Mouse (Mus musculus): ENCODE data around the gene Eif3l. TPM values are rescaled to one million over a fixed set of nuclear protein-coding genes. Genes with fewer than 3 reads are reported as not detected.

Gene Eif3l
- polyA plus RNA-seq, 1 experiment from 2014 or later: 238 TPM

- Histone ChIP-seq H3K9me3 (ENCODE audit: control insufficient read depth, low read length) (no peaks in the 10 kb centered on the region), H3K9ac (ENCODE audit: low read depth, low read length) (peak overlapping the region; percentile 84), H3K4me3 (ENCODE audit: low read length) (peak overlapping the region; percentile 85), H3K4me1 (ENCODE audit: control insufficient read depth, insufficient read depth, low read length) (peaks cover 22% of the 10 kb centered on the region), H3K4me2 (ENCODE audit: low read depth, low read length) (peak overlapping the region; percentile 96), H3K36me3 (ENCODE audit: control insufficient read depth, insufficient read depth, low read length) (no peaks in the 10 kb centered on the region), H3K27me3 (replicated peaks; ENCODE audit: control insufficient read depth, insufficient read depth, low read length) (no peaks in the 10 kb centered on the region), H3K27ac (ENCODE audit: low read length) (peak overlapping the region; percentile 85)
- under 1% methylated on average over 46 of the region's 46 CpGs for WGBS
- ATAC-seq: peak; percentile 68
These were observed 34.4 kb downstream of the Eif3l start for GRCm38 (mm10) chr15:79109321-79109934.

GRCm38 (mm10) chr15:79110031-79110430, 35.1 kb downstream of the Eif3l start:
- 22% methylated on average over 9 of the region's 9 CpGs for WGBS
- H3K27ac ChIP-seq (ENCODE audit: low read length): no peak overlapping the region

DNA sequence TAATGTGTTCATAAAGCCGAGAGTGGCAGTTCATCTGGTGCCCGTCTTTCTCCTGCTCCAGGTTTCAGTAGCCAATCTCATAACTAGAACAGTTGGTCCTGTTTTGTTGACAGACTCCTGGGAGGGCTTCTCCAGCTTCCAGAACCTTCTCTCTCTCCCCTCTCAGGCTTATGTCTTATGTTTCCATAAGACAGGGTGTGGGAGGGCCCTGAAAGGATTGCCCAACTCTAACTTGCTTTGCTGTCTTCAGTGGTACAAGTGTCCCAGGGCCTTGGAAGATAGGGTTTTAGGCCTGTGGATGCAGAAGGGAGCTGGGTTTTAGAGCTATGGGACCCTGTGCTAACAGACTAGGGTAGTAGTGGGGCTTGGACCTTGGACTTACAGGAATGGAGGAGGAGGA, 35.5 kb downstream of the Eif3l start:
- peak overlapping the region; percentile 85 for H3K4me3 ChIP-seq (ENCODE audit: low read length)
- H3K27ac ChIP-seq (ENCODE audit: low read length): no peak overlapping the region
- no peak for ATAC-seq
- peak overlapping the region; percentile 84 for H3K9ac ChIP-seq (ENCODE audit: low read depth, low read length)
- no peaks in the 10 kb centered on the region for H3K27me3 ChIP-seq (replicated peaks; ENCODE audit: control insufficient read depth, insufficient read depth, low read length)
- H3K4me1 ChIP-seq (ENCODE audit: control insufficient read depth, insufficient read depth, low read length): peaks cover 22% of the 10 kb centered on the region
- no peaks in the 10 kb centered on the region for H3K9me3 ChIP-seq (ENCODE audit: control insufficient read depth, low read length)
- WGBS: 66% methylated on average over 2 of the region's 2 CpGs
- H3K36me3 ChIP-seq (ENCODE audit: control insufficient read depth, insufficient read depth, low read length): no peaks in the 10 kb centered on the region
- peak overlapping the region; percentile 96 for H3K4me2 ChIP-seq (ENCODE audit: low read depth, low read length)

More at GRCm38 (mm10) chr15:79110031-79110430, 35.1 kb downstream of the Eif3l start:
- Histone ChIP-seq H3K9me3 (ENCODE audit: control insufficient read depth, low read length) (no peaks in the 10 kb centered on the region), H3K27me3 (replicated peaks; ENCODE audit: control insufficient read depth, insufficient read depth, low read length) (no peaks in the 10 kb centered on the region), H3K36me3 (ENCODE audit: control insufficient read depth, insufficient read depth, low read length) (no peaks in the 10 kb centered on the region), H3K9ac (ENCODE audit: low read depth, low read length) (peak overlapping the region; percentile 84), H3K4me3 (ENCODE audit: low read length) (peak overlapping the region; percentile 85), H3K4me2 (ENCODE audit: low read depth, low read length) (peak overlapping the region; percentile 96), H3K4me1 (ENCODE audit: control insufficient read depth, insufficient read depth, low read length) (peaks cover 22% of the 10 kb centered on the region)
- no peak for ATAC-seq

DNA sequence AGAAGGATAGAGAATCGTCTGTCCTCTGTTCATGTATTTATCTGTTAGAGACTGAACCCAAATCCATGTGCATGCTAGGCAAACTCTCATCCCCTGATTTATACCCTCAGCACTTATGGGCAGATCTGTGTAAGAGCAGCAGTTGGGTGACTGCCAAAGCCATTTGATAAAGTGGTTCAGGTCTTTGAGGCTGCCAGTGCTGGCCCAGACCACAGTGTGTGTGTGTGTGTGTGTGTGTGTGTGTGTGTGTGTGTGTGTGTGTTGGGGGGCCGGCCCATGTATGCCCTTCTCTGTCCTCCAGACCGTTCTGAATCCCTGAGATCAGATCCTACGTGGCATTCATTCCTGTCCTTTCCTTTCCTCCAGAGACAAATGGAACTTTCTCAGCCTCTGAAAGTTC, 36.8 kb downstream of the Eif3l start:
- H3K4me2 ChIP-seq (ENCODE audit: low read depth, low read length): no peak overlapping the region
- no peaks in the 10 kb centered on the region for H3K27me3 ChIP-seq (replicated peaks; ENCODE audit: control insufficient read depth, insufficient read depth, low read length)
- H3K9me3 ChIP-seq (ENCODE audit: control insufficient read depth, low read length): no peaks in the 10 kb centered on the region
- peaks cover 22% of the 10 kb centered on the region for H3K4me1 ChIP-seq (ENCODE audit: control insufficient read depth, insufficient read depth, low read length)
- WGBS: 78% methylated on average over 4 of the region's 4 CpGs
- no peak overlapping the region for H3K27ac ChIP-seq (ENCODE audit: low read length)
- H3K4me3 ChIP-seq (ENCODE audit: low read length): no peak overlapping the region
- no peak overlapping the region for H3K9ac ChIP-seq (ENCODE audit: low read depth, low read length)
- no peak for ATAC-seq
- no peaks in the 10 kb centered on the region for H3K36me3 ChIP-seq (ENCODE audit: control insufficient read depth, insufficient read depth, low read length)

DNA sequence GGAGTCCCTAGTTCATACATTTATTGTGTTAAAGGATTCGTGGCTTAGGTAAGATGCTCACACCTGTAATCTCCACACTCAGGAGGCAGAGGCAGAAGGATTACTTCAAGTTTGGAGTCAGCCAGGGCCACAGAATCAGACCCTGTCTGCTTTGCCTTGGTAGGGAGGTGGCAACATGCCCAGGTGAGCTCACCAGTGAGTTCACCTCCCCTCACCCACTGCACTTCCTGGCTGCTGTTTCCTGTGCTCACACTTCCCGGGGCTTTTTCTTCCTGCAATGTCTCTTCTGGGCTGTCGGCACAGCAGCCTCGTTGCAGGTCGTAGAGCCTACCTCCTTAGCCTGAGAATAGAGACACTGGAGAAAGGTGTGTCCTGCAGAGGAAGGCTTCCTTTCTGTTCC, 40.3 kb downstream of the Eif3l start:
- Histone ChIP-seq H3K9ac (ENCODE audit: low read depth, low read length) (no peak overlapping the region), H3K27ac (ENCODE audit: low read length) (no peak overlapping the region), H3K4me3 (ENCODE audit: low read length) (no peak overlapping the region), H3K9me3 (ENCODE audit: control insufficient read depth, low read length) (no peaks in the 10 kb centered on the region), H3K4me1 (ENCODE audit: control insufficient read depth, insufficient read depth, low read length) (peaks cover 11% of the 10 kb centered on the region), H3K4me2 (ENCODE audit: low read depth, low read length) (no peak overlapping the region), H3K36me3 (ENCODE audit: control insufficient read depth, insufficient read depth, low read length) (no peaks in the 10 kb centered on the region), H3K27me3 (replicated peaks; ENCODE audit: control insufficient read depth, insufficient read depth, low read length) (no peaks in the 10 kb centered on the region)
- ATAC-seq: no peak
- WGBS: 61% methylated on average over 5 of the region's 5 CpGs

GRCm38 (mm10) chr15:79119491-79119890, 44.5 kb downstream of the Eif3l start:
- H3K27me3 ChIP-seq (replicated peaks; ENCODE audit: control insufficient read depth, insufficient read depth, low read length): no peaks in the 10 kb centered on the region
- peaks cover 3% of the 10 kb centered on the region; the same call in 1 of the 2 replicates for H3K36me3 ChIP-seq (ENCODE audit: control insufficient read depth, insufficient read depth, low read length)
- WGBS: 79% methylated on average over 9 of the region's 9 CpGs
- H3K4me1 ChIP-seq (ENCODE audit: control insufficient read depth, insufficient read depth, low read length): no peaks in the 10 kb centered on the region
- no peak overlapping the region for H3K9ac ChIP-seq (ENCODE audit: low read depth, low read length)
- H3K4me3 ChIP-seq (ENCODE audit: low read length): no peak overlapping the region
- no peak for ATAC-seq
- no peak overlapping the region for H3K4me2 ChIP-seq (ENCODE audit: low read depth, low read length)
- no peaks in the 10 kb centered on the region for H3K9me3 ChIP-seq (ENCODE audit: control insufficient read depth, low read length)
- H3K27ac ChIP-seq (ENCODE audit: low read length): no peak overlapping the region

GRCm38 (mm10) chr15:79122119-79122518, 47.1 kb downstream of the Eif3l start:
- H3K27ac ChIP-seq (ENCODE audit: low read length): no peak overlapping the region
- ATAC-seq: no peak
- H3K4me2 ChIP-seq (ENCODE audit: low read depth, low read length): no peak overlapping the region
- no peak overlapping the region for H3K9ac ChIP-seq (ENCODE audit: low read depth, low read length)
- H3K27me3 ChIP-seq (replicated peaks; ENCODE audit: control insufficient read depth, insufficient read depth, low read length): no peaks in the 10 kb centered on the region
- H3K4me3 ChIP-seq (ENCODE audit: low read length): no peak overlapping the region
- no peaks in the 10 kb centered on the region for H3K9me3 ChIP-seq (ENCODE audit: control insufficient read depth, low read length)
- no peaks in the 10 kb centered on the region for H3K4me1 ChIP-seq (ENCODE audit: control insufficient read depth, insufficient read depth, low read length)
- 79% methylated on average over 4 of the region's 4 CpGs for WGBS
- H3K36me3 ChIP-seq (ENCODE audit: control insufficient read depth, insufficient read depth, low read length): peaks cover 10% of the 10 kb centered on the region

GRCm38 (mm10) chr15:79122546-79122945, 47.6 kb downstream of the Eif3l start:
- ATAC-seq: no peak
- no peak overlapping the region for H3K27ac ChIP-seq (ENCODE audit: low read length)
- no peak overlapping the region for H3K4me3 ChIP-seq (ENCODE audit: low read length)
- no peaks in the 10 kb centered on the region for H3K4me1 ChIP-seq (ENCODE audit: control insufficient read depth, insufficient read depth, low read length)
- 84% methylated on average over 13 of the region's 13 CpGs for WGBS
- H3K9me3 ChIP-seq (ENCODE audit: control insufficient read depth, low read length): no peaks in the 10 kb centered on the region
- H3K36me3 ChIP-seq (ENCODE audit: control insufficient read depth, insufficient read depth, low read length): peaks cover 14% of the 10 kb centered on the region
- H3K9ac ChIP-seq (ENCODE audit: low read depth, low read length): no peak overlapping the region
- H3K4me2 ChIP-seq (ENCODE audit: low read depth, low read length): no peak overlapping the region
- H3K27me3 ChIP-seq (replicated peaks; ENCODE audit: control insufficient read depth, insufficient read depth, low read length): no peaks in the 10 kb centered on the region

DNA sequence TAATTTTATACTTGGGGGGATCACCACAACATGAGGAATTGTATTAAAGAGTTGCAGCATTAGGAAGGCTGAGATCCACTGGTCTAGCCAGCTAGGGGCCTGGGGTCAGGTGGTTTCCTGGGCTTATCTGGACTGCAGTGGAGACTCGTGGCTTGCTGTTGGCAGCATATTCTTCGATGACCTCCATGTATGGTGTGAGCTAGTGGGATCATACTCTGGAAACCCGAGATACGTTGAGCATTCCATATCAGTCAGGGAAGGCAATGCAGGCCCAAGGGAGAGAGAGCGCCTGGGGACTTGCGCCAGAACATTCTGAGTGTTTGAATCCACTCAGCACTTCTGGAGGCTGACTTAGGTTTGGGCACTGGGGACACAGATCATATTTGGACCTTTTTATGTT, 48.8 kb downstream of the Eif3l start:
- ATAC-seq: no peak
- Histone ChIP-seq H3K27ac (ENCODE audit: low read length) (no peak overlapping the region), H3K27me3 (replicated peaks; ENCODE audit: control insufficient read depth, insufficient read depth, low read length) (no peaks in the 10 kb centered on the region), H3K36me3 (ENCODE audit: control insufficient read depth, insufficient read depth, low read length) (peaks cover 23% of the 10 kb centered on the region), H3K4me1 (ENCODE audit: control insufficient read depth, insufficient read depth, low read length) (no peaks in the 10 kb centered on the region), H3K9ac (ENCODE audit: low read depth, low read length) (no peak overlapping the region), H3K4me2 (ENCODE audit: low read depth, low read length) (no peak overlapping the region), H3K4me3 (ENCODE audit: low read length) (no peak overlapping the region), H3K9me3 (ENCODE audit: control insufficient read depth, low read length) (no peaks in the 10 kb centered on the region)
- 84% methylated on average over 6 of the region's 6 CpGs for WGBS

DNA sequence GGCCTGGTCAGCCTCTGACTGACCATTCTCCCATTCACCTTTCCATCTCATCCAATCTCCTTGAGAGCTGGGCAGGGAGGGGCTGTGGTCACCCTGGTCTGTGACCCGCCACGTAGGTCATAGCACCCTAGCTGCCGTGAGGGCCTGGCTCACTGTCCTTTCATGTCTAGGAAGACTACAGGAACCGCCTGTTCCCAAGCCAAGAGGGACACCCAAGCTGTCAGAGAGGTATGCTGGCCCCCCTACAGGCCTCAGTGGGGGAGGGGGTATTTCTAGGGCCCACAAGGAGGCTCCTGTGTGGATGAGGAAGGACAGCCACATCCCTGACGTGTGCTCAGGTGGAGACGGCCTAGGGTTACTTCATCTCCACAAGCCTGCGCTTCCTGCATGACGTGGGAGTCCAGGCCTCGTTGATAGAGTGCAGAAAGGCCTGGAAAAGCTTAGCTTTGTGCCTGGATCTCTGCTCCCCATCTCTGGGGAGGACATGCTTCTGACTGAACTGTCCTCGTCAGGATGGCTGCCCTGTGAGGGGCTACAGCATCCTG, 49.4 kb downstream of the Eif3l start:
- 83% methylated on average over 10 of the region's 10 CpGs for WGBS

More for the DNA sequence above, 49.4 kb downstream of the Eif3l start:
- ATAC-seq: no peak
- Histone ChIP-seq H3K9me3 (ENCODE audit: control insufficient read depth, low read length) (no peaks in the 10 kb centered on the region), H3K27me3 (replicated peaks; ENCODE audit: control insufficient read depth, insufficient read depth, low read length) (no peaks in the 10 kb centered on the region), H3K36me3 (ENCODE audit: control insufficient read depth, insufficient read depth, low read length) (peaks cover 23% of the 10 kb centered on the region), H3K27ac (ENCODE audit: low read length) (no peak overlapping the region), H3K4me3 (ENCODE audit: low read length) (no peak overlapping the region), H3K4me1 (ENCODE audit: control insufficient read depth, insufficient read depth, low read length) (no peaks in the 10 kb centered on the region), H3K9ac (ENCODE audit: low read depth, low read length) (no peak overlapping the region), H3K4me2 (ENCODE audit: low read depth, low read length) (no peak overlapping the region)
